Mouse (Mus musculus) urinary bladder, postnatal 0 days (tissue): ENCODE data around the gene Hbs1l. TPM values are rescaled to one million over a fixed set of nuclear protein-coding genes. Genes with fewer than 3 reads are reported as not detected.

Source experiments
- polyA plus RNA-seq: library from polyadenylated mRNA; unstranded; fragments of >200 nt; fragmentation: Nextera tagmentation; extraction: Ambion mirVana; gene quantifications from 2 replicates; pipeline ENCODE4 v1.2.1, GENCODE M21; 2015

The Hbs1l gene
- polyA plus RNA-seq: 38.8 and 41.9 TPM in 2 replicates

DNA sequence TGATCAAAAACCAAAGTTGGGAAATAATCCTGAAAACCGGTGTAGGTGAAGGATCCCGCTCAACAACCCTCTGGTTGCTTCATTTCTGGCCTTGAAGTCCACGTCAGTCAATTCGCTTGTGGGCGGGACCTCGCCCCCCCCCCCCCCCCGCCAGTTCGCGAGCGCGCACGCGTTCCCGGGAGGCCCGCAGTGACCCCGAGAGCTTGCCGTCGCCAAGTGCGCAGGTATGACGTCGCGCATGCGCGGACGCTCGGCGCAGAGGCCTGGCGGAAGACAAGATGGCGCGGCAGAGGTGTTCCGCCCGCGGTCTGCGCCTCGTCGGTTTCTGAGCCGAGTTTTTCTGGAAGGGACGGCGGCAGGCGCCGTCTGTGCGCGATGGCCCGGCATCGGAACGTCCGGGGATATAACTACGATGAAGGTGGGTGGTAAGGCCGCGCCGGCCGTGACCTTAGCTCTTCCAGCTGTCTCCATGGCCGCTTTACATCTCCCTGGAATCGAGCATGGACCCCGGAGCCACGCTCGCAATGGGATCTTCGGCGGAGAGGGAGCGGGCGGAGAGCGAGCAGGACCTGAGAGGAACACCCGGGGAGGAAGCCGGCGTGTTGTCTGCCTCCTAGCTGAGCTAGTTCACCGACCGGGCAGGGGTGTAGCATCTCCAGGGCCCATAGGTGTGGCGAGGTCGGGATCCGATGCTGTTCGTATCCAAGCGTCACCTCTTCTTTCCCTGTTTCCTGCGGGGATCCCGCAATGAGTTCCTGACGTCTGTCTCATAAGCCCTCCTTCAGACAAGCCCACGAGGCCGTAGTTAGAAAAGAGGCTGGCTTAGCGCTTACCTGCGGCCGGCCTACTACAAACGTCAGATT is at the start of gene Hbs1l:
Gene Hbs1l, plus strand, starts transcription at position 221 of the 863 bp plus-strand sequence.

DNA sequence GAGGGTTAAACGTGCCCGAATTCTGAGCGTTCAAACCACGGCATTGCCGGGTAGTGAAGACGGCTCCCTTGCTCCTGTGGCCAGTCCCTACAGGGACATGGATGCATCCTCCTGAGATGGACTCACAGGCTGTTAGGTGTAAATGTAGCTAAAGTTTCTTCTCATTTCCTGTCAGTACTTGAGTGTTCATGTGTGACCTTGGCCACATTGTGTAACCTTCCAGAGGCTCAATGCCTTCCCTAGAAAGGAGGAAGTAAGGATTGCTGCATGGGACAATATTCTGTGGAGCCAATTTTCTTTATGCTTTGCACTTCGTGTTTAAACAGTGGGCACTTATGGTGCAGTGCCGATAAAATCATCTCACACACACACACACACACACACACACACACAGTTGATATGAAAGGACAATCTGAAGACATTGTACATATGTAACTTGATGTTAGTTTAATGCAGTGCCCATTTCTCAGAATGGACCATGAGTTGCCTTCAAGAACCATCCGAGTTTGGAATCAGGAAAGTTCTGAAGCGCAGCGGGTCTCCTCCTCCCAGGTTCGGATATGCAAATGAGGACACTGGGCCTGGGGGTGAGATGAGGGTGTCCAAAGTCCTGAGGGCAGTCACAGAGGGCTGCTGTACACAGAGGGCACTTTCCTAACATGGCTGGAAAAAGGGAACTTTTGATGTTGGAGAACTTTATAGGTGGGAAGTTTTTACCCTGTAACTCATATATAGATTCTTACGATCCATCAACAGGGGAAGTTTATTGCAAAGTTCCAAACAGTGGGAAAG is 81.1 kb downstream of the Hbs1l start, which contains the start of gene Aldh8a1:
Gene Aldh8a1, plus strand, starts transcription at position 610 of the 792 bp plus-strand sequence.

Other genes with a start within 250 kb of the Hbs1l start
- 0.14 and 0.24 TPM in 2 replicates for gene Myb, start 135.0 kb upstream of the Hbs1l start, polyA plus RNA-seq
- gene Aldh8a1, start 81.3 kb downstream of the Hbs1l start, polyA plus RNA-seq: 0.07 TPM in 1 of 2 replicates, not detected in the other